Mouse (Mus musculus) kidney, postnatal 14 days (tissue): ENCODE measurements around the gene Myct1.

ENCODE experiments used
- DNase-seq: peaks from one replicate; pipeline ENCODE4 v3.0.0; 2022; ENCODE audit warnings: mixed read lengths

Myct1 gene

GRCm38 (mm10) chr10:5626268-5626667 lies 32.7 kb downstream of the Myct1 start:
- peak; percentile 1 for DNase-seq

DNA sequence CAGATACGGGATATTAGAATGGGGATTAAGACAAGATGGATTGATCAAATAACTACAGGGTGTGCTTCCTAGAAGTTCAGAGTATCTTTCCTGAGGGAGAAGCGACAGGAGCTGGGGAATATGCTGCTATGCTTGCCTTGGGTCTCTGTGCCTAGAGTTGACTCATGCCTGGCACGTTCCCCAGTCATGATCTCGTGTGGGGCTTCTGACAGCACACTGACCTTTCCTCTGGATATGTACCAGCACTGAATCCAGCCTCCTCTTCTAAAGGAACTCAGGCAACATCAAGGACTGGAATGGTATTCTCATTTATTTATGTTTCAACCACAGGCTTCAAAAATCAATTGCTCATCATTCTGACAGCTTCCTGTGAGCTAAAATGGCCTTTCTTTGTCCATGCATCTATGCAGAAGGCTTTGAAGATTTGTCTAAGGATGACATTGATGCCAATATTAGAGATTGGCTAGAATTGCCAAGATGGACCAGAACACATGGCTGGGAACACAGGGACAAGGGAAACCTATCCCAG lies 40.2 kb downstream of the Myct1 start:
- DNase-seq = no peak

- DNase-seq = peak; percentile 49
Observed at GRCm38 (mm10) chr10:5634336-5634735, 40.8 kb downstream of the Myct1 start.

- no peak for DNase-seq
Observed at GRCm38 (mm10) chr10:5637322-5637721, 43.7 kb downstream of the Myct1 start.

DNA sequence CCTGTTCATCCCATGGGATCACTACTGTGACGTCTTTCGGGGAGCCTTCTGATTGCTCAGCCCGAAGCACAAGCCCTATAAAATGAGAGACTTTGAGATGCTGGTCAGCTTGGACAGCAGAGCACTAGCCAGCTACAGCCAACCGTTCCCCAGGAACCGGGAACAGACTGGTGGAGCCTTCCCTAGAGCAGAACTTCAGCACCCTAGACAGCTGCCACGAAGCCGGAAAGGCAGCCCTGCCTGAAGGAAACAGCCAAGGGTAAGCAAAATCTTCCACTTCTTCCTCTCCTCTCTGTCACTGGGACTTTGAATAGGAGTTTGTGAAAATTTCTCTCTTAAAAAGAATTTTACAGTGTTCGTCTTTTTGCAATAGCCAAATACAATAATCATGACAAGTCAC lies 45.5 kb downstream of the Myct1 start, which contains the start of gene Vip:
Gene Vip (plus strand): TSS at position 107 of the 400 bp plus-strand sequence.
- peak; percentile 35 for DNase-seq
